Mouse (Mus musculus): ENCODE measurements at regions not wholly inside any gene's neighbourhood (a gene's known extent, or its start where the extent isn't known, plus 50 kb on each side); places are given as distances from the start of the nearest gene placed in this dataset.

GRCm38 (mm10) chr9:112678866-112679265 is 443.1 kb upstream of the Arpp21 start:
- no peak for ATAC-seq (ENCODE audit: borderline replicate concordance, extremely low read depth, low FRiP score, low TSS enrichment)
- Histone ChIP-seq H3K4me3 (no peak overlapping the region), H3K36me3 (no peaks in the 10 kb centered on the region), H3K4me2 (no peak overlapping the region), H3K9me3 (no peaks in the 10 kb centered on the region), H3K27me3 (no peaks in the 10 kb centered on the region), H3K9ac (no peak overlapping the region), H3K27ac (no peak overlapping the region), H3K4me1 (no peaks in the 10 kb centered on the region)
- WGBS: 69% methylated on average over 1 of the region's 1 CpGs

- H3K27ac ChIP-seq: no peak overlapping the region
- 69% methylated on average over 5 of the region's 5 CpGs for WGBS
- H3K36me3 ChIP-seq: no peaks in the 10 kb centered on the region
- H3K27me3 ChIP-seq: no peaks in the 10 kb centered on the region
- no peak overlapping the region for H3K9ac ChIP-seq
- H3K4me1 ChIP-seq: no peaks in the 10 kb centered on the region
- no peak overlapping the region for H3K4me2 ChIP-seq
- no peak for ATAC-seq (ENCODE audit: borderline replicate concordance, extremely low read depth, low FRiP score, low TSS enrichment)
- H3K4me3 ChIP-seq: no peak overlapping the region
- no peaks in the 10 kb centered on the region for H3K9me3 ChIP-seq
Observed at GRCm38 (mm10) chr9:112675232-112675631, 439.5 kb upstream of the Arpp21 start.

Data from lung, embryonic 15.5 days (tissue).